12 mouse cellular contexts compared by ENCODE assay signal in genomic region chr6:99020570-99021444, GRCm38 (mm10).
DNase-seq lines count a peak whose midpoint lies in the region; TF ChIP-seq lines count a peak whose summit lies in the region.
"Had no signal": no experiment of that assay in that cellular context is flagged by ENCODE, and none has a peak within 500 bp of the region (broad histone marks: within the 10 kb centered on the region; RNA-seq: fewer than 3 reads in every experiment).

No protein-coding gene starts in this region.

- no peaks in the 10 kb centered on the region for H3K9me3 ChIP-seq in heart, embryonic 10.5 days
- H3K9me3 ChIP-seq: lung, embryonic 15.5 days had no signal

- TF ChIP-seq POLR2A in cortical plate, adult 2 months (IDR thresholded peaks at IDR 0.05; ENCODE audit: extremely low read depth, insufficient read depth, low read length): no peak

- H3K4me3 ChIP-seq in heart, embryonic 10.5 days: no peak overlapping the region
- peak overlapping the region; percentile 3; the same call in 1 of the 2 replicates for H3K4me3 ChIP-seq in left cerebral cortex, adult 2 months
- no peak overlapping the region for H3K4me3 ChIP-seq in cortical plate, adult 2 months (ENCODE audit: insufficient read depth, low read length)
- H3K4me3 ChIP-seq: lung, embryonic 15.5 days; myocyte had no signal

- intact Hi-C loops in heart, postnatal 25 days (cut with DNase I): no loop called here
- intact Hi-C loops in left cerebral cortex, adult 2 months (cut with DNase I): loop anchor here (10.0 kb wide), 2 partner anchors 584 to 916 kb away; no protein-coding TSS in a partner anchor

- DNase-seq in heart, embryonic 10.5 days (ENCODE audit: low spot score): peak; percentile 53
- DNase-seq in heart, postnatal 25 days (ENCODE audit: low spot score): no peak
- DNase-seq in left cerebral cortex, adult 2 months (ENCODE audit: extremely low spot score in 1 of 2, low spot score in 2 of 2): no peak
- DNase-seq in left cerebral cortex, adult 8-10 months (ENCODE audit: low spot score in 2 of 2): no peak
- peak; percentile 56 for DNase-seq in lung, postnatal 25 days (ENCODE audit: low spot score)
- no peak for DNase-seq in embryo, embryonic 9.5 days (ENCODE audit: extremely low spot score)
- no peak for DNase-seq in cerebellum, adult 9-10 months
- DNase-seq: cerebellum, adult 8-10 months; layer of hippocampus, postnatal 36 days had no signal

- H3K27ac ChIP-seq in heart, embryonic 10.5 days: no peak overlapping the region
- H3K27ac ChIP-seq in left cerebral cortex, adult 2 months: peak overlapping the region; percentile 75
- H3K27ac ChIP-seq in cortical plate, adult 2 months (ENCODE audit: insufficient read depth, low read length): peak overlapping the region; percentile 56
- H3K27ac ChIP-seq: lung, embryonic 15.5 days had no signal

- TF ChIP-seq CTCF in left cerebral cortex, adult 2 months (IDR thresholded peaks at IDR 0.05): no peak
- TF ChIP-seq CTCF in cortical plate, adult 2 months (IDR thresholded peaks at IDR 0.05; ENCODE audit: extremely low read depth, insufficient read depth, low read length): no peak

- no peaks in the 10 kb centered on the region for H3K27me3 ChIP-seq in heart, embryonic 10.5 days (ENCODE audit: insufficient read depth, poor library complexity, severe bottlenecking)
- H3K27me3 ChIP-seq: lung, embryonic 15.5 days had no signal

- WGBS in heart, embryonic 10.5 days: 66% methylated on average over 12 of the region's 12 CpGs

- peaks cover 9% of the 10 kb centered on the region for H3K36me3 ChIP-seq in heart, embryonic 10.5 days

- H3K4me1 ChIP-seq in heart, embryonic 10.5 days: peaks cover 45% of the 10 kb centered on the region
- H3K4me1 ChIP-seq in cortical plate, adult 2 months (ENCODE audit: control insufficient read depth, insufficient read depth, low read length): no peaks in the 10 kb centered on the region; the same call in 1 of the 2 replicates

Comparison
In these comparisons a context has a peak if more than half of its experiments do, and no peak if none do; other contexts are left out.
1. DNase-seq: peak in heart, embryonic 10.5 days (single experiment) and lung, postnatal 25 days (single experiment); none in heart, postnatal 25 days (single experiment), left cerebral cortex, adult 2 months (0 of 2), left cerebral cortex, adult 8-10 months (0 of 2), embryo, embryonic 9.5 days (single experiment) and cerebellum, adult 9-10 months (single experiment).